Mouse (Mus musculus) adrenal gland (tissue): ENCODE data around the gene Gins1.

Experiments used
- intact Hi-C: fragments of 180-260 bp; cut with DNase I; formaldehyde crosslinking; loops from one replicate; pipeline ENCODE4 v1.15.1; 2025
- long read RNA-seq, 2 experiments: library from polyadenylated mRNA; unstranded; transcript quantifications; one replicate each; pipeline ENCODE4 v2.0.0; 2020; ENCODE audit warnings: borderline replicate concordance in 1 of 2; ENCODE audit not compliant: insufficient replicate concordance in 1 of 2

The Gins1 gene
- long read RNA-seq, experiment 1, partial matches to known transcripts: 0 of 1 reads
- long read RNA-seq, experiment 1, other reads (novel, unspliced or antisense): 0 of 1 reads
- long read RNA-seq, experiment 2: 0 reads

DNA sequence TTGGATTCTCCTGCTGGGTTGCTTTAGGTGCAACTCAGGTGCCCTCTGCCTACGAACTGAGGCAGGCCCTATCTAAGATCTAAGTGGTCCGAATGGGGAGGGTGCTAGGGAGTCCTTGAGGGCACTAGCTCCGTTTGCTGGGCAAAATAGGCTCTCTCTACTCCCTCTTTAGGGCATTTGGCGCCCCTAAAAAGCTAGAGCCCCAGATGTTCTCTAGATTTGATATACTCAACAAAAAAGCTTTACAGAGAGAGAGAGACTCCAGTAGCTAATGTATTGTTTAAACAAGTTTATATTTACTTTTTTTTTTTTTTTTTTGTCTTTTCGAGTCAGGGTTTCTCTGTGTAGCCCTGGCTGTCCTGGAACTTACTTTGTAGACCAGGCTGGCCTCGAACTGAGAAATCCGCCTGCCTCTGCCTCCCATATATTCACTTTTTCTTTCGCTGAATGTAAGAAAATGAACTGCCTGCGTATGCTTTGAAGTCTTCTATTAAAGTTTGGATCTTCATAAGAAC lies at the start of gene Gins1:
Gene Gins1, plus strand, starts transcription at position 465 of the 515 bp plus-strand sequence.
- intact Hi-C loops: loop anchor here (5.0 kb wide), 1 partner anchor 92 kb away; no protein-coding TSS in a partner anchor

DNA sequence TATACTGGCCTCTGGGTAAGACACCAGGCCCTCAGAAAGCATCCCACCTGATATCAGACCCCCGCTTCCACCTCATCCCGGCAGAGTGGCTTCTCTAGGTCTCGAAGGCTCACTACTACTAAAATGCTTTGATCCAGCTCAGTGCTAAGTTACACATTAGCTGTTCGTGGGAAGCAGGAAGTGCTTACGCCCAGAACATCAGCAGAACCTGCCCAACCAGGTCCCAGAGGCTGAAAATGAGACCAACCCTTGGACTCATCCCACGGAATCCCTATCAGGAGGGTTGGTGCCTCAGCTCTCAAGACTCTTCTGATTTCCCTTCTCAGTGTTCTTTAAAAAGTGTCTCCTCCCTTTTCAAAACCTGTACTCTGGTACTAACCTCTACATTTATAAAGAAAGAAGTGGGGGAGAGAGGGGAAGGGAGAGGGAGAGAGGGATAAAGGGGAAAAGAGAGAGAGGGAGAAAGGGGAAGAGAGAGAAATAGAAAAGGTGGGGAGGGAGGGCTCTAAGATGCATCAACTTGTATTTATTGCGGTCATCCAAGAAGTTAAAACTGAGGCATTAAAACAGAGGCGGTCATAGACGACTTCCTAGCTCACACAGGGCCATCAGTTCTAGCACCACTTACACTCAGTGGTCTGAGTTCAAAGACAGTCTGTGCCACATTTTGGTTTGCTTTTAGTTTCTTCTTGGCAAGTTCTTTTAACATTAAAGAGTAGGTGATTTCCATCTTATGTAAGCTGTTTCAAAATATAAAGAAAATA lies 46.3 kb upstream of the Gins1 start:
- intact Hi-C loops: no loop called here

DNA sequence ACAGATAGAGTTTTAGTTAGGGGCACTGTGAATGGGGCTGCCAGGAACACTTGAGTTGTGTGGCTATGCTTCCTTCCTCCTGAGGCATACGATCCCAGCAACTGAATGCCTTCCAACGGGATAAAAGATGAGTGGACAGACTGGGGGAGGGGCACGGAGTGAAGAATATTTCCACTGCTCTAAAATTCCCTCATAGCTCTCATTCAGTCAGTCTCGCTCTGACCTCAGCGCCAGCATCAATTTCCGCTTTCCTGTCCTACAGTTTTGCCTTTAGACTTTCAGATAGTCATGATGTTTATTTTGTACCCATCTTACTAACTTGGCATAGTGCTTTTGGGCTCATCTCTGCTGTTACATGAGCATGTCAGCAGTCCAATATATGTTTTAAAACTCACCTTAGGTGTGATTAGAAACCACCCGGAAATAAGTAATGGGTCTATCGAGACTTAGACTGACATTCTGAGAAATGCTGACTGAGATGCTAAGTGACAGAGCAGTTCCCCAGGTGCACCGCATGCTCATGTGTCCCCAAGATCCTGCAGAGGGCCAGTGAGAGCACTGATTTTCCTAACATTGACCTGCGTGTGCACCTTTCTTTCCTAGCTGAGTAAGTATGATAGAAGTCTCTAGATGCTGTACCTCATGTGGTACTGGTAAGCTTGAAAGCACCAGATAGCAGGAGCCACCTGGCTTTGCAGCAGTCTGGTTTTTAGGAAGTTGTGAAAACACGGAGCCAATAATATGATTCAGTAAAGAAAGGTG lies 45.3 kb upstream of the Gins1 start:
- intact Hi-C loops: no loop called here

DNA sequence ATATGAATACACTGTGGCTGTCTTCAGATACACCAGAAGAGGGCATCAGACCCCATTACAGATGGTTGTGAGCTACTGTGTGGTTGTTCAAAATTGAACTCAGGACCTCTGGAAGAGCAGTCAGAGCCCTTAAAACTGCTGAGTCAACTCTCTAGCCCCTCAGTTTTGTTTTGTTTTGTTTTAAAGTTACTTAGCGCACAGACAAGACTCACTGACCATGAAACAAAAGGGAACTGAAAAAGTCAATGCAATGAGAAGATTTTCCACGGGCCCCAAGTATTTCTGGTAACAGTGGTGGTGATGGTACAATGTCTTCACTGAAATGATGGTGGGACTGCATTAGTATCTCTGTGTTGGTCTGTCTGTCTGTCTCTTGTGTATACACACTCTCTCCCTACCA lies 44.1 kb upstream of the Gins1 start:
- intact Hi-C loops: no loop called here

DNA sequence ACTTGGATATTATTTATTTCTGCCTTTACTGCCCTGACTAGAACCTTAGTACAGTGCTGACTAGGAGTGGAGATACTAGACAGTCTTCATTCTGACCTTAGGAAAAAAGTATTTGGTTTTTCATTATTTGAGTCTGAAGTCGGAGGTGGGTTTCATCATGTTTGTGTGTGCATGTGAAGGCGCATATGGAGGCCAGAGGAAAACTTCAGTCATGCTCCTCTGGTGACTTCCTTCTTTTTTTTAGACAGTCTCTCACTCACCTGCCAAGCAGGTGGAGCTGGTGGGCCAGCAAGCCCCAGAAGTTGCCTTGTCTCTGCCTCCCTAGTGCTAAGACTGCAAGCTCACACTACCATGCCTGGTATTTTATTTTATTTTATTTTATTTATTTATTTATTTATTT lies 38.2 kb upstream of the Gins1 start:
- intact Hi-C loops: no loop called here

DNA sequence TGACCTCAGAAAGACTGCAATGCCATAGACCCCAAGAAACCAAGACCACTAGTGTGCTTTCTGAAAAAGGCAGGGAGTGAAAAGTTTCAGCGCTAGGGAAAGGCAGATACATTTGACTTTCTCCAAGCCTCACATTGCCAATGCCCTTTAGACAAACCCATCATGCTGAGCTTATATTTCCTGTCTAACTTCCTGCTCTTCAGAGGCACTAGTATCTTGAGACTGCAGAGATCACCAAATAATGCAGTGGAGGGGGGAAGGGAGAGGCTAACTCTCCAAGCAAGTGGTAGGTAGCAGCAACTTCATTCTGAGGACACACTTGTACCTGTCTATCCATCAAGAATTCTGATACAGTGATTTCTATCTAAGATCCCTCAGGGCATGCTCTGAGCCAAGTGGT lies 35.8 kb upstream of the Gins1 start:
- intact Hi-C loops: no loop called here

DNA sequence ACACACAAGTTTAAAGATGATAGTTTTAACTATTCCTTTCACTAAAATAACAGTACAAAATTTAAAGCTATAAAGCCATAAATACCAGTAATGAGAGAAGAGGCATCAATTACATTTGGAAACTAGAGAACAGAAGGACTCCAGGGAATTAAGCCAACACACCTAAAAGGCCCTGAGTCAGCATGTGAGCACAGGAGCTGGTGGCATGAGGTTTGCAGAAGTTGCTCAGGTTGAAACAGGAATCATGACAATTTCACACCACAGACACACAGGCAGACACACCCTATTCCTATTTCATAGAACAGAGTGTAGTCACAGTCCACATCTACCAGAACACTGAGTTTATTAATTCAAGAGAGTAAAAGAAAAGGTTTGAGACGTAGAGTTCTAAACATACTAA lies 30.7 kb upstream of the Gins1 start:
- intact Hi-C loops: no loop called here

DNA sequence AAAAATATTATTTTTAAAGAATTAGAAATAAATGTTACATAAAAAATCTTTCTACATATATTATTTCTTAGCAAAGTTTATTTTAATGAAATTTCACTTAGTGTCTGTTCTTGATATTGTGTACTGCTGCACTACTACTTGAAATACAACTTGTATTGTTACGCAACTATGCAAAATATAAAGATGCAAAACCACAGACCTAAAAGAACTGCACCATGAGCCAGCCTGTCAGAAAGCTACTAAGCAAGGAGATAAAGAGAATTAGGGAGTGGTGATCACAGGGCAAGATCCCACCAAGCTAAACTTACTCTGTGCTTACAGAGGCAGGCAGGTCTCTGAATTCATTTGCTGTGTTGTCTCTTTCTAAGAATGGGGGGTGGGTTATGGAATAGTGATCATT lies 30.0 kb upstream of the Gins1 start:
- intact Hi-C loops: no loop called here

DNA sequence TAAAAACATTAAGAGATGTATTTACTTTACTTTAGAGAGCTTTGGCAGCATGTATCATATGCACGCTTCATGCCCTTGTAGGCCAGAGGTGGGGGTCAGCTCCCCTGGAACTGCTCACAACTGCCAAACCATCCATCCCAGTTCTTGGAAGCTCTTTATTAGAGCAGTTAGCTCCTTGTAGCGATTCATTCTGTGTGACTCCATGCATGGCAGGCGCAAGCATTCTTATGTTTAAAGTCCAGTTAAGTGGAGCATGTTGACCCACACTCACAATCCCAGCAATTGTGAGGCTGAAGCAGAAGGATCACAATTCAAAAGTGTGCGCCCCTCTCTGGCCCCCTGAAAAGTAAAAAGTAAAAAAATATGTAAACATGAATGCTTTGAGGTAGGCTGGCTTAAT lies 27.6 kb upstream of the Gins1 start:
- intact Hi-C loops: no loop called here

DNA sequence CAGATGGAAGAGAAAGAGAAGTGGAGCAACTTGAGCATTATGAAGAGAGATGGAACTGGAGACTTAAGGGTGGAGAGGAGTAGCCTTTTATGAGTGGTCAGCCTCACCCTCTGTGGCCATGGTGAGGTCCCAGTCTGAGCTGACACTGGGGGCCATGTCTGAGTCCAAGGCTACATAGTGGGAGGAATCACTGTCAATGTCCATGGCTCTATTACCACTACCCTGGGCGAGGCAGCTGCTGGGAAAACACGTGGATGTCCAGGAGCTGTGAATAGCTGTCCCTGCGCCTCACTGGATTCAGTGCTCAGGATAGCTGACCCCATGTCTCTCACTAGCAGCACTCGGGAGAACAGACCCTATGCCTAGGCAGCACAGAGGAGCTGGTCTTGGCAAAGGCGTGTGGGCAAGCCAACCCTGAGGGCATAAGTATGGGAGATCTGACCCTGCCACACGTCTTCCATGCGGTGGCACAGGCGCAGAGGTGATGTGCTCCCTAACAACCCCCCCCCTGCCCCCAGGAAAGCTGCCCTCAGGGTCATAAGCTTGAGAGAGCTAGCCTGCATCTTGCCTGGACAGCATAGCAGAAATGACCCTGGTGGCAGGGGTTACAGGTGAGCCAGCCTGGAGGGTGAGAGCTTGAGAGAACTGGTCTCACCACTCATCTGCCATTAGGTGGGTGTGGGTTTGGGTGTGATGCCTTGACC lies 21.0 kb upstream of the Gins1 start:
- intact Hi-C loops: no loop called here

DNA sequence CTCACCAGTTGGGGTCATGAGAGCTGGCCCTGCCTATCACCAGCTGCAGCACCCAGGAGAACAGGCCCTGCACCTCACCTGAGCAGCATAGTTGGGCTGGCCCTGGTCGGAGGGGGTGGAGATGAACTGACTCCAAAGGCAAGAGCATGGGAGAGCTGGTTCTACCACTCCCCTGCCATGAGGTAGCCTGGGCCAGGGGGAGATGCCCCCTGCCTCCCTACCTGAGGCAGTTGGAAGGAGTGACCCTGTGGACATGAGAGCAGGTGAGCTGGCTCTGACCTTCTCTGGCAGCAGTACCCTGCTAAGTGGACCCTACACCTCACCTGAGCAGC lies 20.5 kb upstream of the Gins1 start:
- intact Hi-C loops: no loop called here

DNA sequence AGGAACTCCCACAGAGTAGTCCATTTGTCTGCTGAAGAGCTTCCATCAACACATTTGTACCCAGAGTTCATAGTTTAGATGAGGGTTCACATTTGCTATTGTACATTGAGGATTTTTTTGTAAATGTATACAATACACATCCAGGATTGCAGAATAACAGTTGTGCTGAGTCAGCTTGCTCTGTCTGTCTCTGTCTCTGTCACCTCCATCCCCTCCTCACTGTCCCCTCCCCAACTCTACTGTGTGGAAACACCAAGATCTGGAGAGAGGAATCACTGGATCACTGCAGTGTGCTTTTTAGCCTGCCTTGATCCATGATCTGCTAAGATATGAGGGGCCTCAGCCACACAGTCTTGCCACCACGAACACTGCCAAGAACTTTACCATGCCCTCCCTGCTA lies 19.4 kb upstream of the Gins1 start:
- intact Hi-C loops: no loop called here

DNA sequence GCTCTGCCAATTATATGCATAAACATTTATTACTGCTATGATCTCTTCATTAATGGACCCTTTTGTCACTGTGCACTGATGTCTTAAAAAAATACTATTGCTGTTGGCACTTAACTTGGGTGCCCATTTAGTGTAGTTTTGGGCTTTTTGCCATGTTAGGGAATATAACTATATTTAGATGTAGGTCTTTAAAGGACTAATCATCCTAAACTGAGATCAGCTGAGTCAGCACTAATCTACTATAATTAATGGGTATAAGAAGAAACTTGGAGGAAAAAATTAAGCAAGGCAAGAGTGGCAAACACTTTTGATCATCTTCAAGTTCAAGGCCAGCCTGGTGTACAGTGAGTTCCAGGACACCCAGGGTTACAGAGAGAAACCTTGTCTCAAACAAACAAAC lies 18.9 kb upstream of the Gins1 start:
- intact Hi-C loops: no loop called here

DNA sequence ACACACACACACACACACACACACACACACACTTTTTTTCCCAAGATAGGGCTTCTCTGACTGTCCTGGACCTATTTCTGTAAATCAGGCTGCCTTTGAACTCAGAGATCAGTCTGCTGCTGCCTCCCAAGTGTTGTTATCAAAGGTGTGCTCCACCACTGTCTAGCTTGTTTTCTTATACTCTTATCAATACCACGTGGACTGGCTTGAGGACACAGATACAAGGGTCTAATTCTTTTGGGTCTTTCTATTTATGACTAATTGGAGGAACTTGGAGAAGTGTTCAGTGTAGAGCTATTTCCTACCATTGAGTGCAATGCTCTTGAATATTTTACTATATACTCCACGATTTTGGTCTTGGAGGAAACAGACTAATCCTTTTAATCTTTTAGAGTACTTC lies 17.8 kb upstream of the Gins1 start:
- intact Hi-C loops: no loop called here

DNA sequence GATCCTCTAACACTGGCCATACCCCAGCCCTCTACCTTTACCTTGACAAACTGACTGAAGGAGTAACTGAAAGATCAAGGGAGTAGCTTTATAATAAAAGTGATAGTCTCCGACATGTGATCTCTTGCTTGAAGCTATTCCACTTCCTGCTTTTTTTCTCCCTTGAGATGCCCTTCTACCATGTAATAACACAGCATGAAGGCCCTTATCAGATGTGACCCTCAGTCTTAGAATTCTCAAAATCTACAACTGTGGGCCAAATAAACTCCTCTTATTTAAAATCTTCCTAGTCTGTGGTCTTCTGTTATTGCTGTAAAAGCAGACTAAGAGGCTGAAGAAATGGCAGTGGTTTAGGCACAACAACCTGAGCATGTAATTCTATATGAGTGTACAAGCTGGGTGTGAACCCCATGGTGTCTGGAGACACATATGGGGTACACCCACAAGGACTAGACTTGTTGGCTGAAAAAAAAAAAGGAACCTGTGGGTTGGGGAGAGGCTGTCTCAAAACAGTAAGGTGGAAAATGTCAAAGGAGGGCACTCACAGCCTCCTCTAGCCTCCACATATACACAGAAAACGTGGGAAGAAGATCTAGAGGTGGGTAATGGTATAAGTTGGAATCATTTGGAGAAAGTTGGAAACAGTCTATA lies 10.5 kb upstream of the Gins1 start:
- intact Hi-C loops: no loop called here

DNA sequence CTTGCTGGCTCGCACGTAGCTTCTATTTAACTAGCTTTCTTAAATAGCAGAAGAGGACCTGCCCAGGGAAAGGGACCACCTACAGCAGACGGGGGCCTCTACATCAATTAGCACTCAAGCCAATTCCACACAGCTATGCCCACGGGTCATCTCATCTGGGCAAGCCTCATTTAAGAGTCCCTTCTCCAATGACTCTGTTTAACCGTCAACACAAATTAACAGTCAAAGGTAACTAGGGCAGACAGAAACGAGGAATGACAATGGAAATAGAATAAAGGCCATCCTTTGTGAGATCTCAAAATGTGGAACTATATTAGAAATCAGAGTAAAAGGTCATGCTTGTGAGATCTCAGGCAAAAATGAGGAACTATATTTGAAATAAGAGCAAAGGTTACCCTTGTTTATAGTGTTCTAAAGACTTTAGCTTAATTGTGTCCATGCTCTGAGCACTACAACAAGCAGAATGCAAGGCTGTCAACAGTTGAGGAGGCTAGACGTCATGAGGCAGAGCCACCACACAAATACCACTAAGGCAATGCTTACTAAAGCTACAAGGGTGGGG lies 9.4 kb upstream of the Gins1 start:
- intact Hi-C loops: no loop called here

DNA sequence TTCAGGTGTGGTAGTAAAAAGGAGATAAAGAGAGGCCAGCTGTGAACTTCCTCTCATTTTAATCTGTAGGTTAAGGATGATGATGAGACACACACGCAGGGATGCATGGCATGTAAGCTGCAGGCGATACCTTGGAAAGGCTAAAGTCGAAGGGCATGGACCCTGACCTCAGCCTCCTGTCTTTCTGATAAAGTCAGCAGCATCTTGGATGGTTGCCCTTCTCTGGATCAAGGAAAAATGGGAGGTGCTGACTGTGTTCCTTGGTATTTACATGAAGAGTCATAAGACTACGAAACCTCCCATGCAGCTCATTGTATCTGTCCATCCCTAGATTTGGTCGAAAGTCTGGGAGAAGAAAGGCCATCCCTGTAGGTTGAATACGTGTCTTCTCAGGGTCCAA lies 4.9 kb upstream of the Gins1 start:
- intact Hi-C loops: no loop called here

DNA sequence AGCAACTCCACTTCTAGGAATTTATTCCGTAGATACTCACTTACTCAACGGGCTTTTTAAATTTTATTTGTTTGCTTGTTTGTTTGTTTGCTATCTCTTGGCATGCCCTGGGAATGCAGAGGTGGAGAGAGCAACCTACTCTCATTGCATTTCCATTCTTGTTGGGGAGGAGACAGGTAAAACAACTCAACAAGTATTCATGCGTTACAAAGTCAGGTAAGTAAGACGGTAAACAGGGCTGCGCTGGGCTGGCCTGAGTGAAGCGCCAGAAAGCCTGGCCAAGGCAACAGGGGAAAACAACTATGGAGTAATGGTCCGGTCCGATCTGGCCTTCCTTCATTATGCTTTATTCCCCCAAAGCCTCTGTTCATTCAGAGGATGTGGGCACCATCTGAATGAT lies 2.9 kb upstream of the Gins1 start:
- intact Hi-C loops: no loop called here

DNA sequence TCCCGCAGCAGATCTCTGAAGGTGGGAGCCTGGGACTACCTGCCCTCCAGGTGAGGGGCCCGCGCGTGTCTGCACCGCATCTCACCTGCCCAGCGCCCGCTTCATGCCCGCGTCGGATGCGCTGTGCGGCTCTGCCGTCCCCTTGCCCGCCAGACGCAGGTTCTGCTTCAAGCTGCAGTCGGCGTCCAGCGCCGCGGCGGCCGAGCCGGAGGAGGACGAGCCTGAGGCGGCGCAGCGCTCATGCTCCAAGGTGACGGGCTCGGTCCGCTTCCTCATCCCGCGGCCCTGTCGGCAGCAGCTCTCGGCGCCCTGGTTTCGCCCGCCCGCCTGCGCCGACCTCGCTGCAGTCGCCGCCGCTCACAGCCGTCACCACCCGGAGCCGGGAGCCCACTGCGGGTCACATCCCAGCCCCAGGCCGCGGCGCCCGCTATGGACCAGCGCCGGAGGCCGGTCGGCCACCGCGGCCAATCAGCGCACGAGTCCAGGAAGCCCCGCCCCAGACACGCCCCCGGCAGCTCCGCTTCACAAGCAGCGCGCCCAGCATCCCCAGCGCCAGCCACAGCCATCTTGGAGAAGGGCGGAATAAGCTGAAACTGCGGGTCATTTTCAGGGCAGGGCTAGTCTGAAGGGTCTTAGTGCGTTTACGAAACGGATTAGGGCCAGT lies 796 bp upstream of the Gins1 start, which contains the start of gene Abhd12:
Gene Abhd12, minus strand, starts transcription at position 470 of the 664 bp plus-strand sequence.
- intact Hi-C loops: no loop called here

DNA sequence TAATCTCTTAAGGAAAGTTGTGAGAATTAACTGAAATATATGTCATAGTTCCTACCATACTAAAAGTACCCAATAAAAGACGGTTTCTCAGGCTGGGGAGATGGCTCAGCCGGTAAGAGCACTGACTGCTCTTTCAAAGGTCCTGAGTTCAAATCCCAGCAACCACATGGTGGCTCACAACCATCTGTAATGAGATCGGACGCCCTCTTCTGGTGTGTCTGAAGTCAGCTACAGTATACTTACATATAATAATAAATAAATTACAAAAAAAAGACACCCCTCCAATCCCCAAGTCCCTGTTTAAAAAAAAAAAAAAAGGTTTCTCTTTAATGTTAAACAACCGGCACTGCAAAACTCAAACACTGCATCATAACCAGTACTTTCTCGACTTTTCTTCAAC lies 3.7 kb downstream of the Gins1 start:
- intact Hi-C loops: loop anchor here (5.0 kb wide), 1 partner anchor 88 kb away; no protein-coding TSS in a partner anchor
